Mouse (Mus musculus) forebrain, embryonic 14.5 days (tissue): Measurements from ENCODE around the gene Shh. TPM values are rescaled to one million over a fixed set of nuclear protein-coding genes. Genes with fewer than 3 reads are reported as not detected.

Source experiments
- ATAC-seq: fragments of 200-750 bp; cut with Nextera tagmentation; 2 replicates; pipeline ENCODE4 v1.8.0; 2017; ENCODE audit warnings: mild to moderate bottlenecking, moderate library complexity
- DNase-seq: peaks from one replicate; pipeline ENCODE4 v3.0.0-alpha.2; 2015; ENCODE audit warnings: low spot score
- H3K27ac ChIP-seq: fragments of 300-500 bp; sonication (generic); 2 replicates; pipeline ENCODE4 v1.5.1; 2014; ENCODE audit warnings: low read depth, mild to moderate bottlenecking, control low read depth, low read length, moderate library complexity
- H3K27me3 ChIP-seq: fragments of 300-500 bp; sonication (generic); replicated peaks from 2 replicates; pipeline ENCODE4 v1.6.1; 2014; ENCODE audit warnings: low read length, control low read depth, mixed read lengths; ENCODE audit not compliant: control insufficient read depth, insufficient read depth
- H3K36me3 ChIP-seq: fragments of 300-500 bp; sonication (generic); 2 replicates; pipeline ENCODE4 v1.6.1; 2014; ENCODE audit warnings: low read length, control low read depth; ENCODE audit not compliant: control insufficient read depth, insufficient read depth
- H3K4me1 ChIP-seq: fragments of 300-500 bp; sonication (generic); 2 replicates; pipeline ENCODE4 v1.6.1; 2014; ENCODE audit warnings: antibody characterized with exemption, low read length, control low read depth; ENCODE audit not compliant: control insufficient read depth, insufficient read depth
- H3K4me2 ChIP-seq: fragments of 300-500 bp; sonication (generic); 2 replicates; pipeline ENCODE4 v1.6.1; 2014; ENCODE audit warnings: mild to moderate bottlenecking, control low read depth, low read length
- H3K4me3 ChIP-seq: fragments of 300-500 bp; sonication (generic); 2 replicates; pipeline ENCODE4 v1.5.1; 2014; ENCODE audit warnings: low read depth, low read length, control low read depth
- H3K9ac ChIP-seq: fragments of 300-500 bp; sonication (generic); 2 replicates; pipeline ENCODE4 v1.6.1; 2014; ENCODE audit warnings: mild to moderate bottlenecking, low read length, control low read depth, moderate library complexity
- H3K9me3 ChIP-seq: fragments of 300-500 bp; sonication (generic); replicated peaks from 2 replicates; pipeline ENCODE4 v1.6.1; 2016; ENCODE audit warnings: low read length, control low read depth, mixed read lengths; ENCODE audit not compliant: control insufficient read depth
- WGBS: fragments of 180-500 bp; shearing (Covaris S2); extraction: QIAGEN DNeasy Blood & Tissue Kit; methylation state at CpG from one replicate; pipeline ENCODE4 v1.1.7; 2014; 5-methylcytosine and 5-hydroxymethylcytosine counted together
- polyA plus RNA-seq: library from polyadenylated mRNA; unstranded; fragments of >200 nt; fragmentation: Nextera tagmentation; extraction: Ambion mirVana; gene quantifications from 2 replicates; pipeline ENCODE4 v1.2.1, GENCODE M21; 2014

The Shh gene
- 0.70 and 0.84 TPM in 2 replicates for polyA plus RNA-seq

- peak; percentile 71 for DNase-seq
- Histone ChIP-seq H3K27me3 (peaks cover 73% of the 10 kb centered on the region), H3K4me1 (0 out of 2 replicates have a peak, but pooled peaks cover 7% of the 10 kb centered on the region), H3K4me2 (peak within 1 kb of the TSS; percentile 72), H3K4me3 (peak within 1 kb of the TSS; percentile 42), H3K27ac (peak within 1 kb of the TSS; percentile 70), H3K9ac (peak within 1 kb of the TSS; percentile 58), H3K9me3 (no peaks in the 10 kb centered on the region), H3K36me3 (no peaks in the 10 kb centered on the region)
- peak; percentile 72 for ATAC-seq
- 1% methylated on average over 31 of the region's 31 CpGs for WGBS
Observed at GRCm38 (mm10) chr5:28466760-28467306, at the start of gene Shh. TSS of gene Shh (minus strand) at chr5:28467256.

- no peak overlapping the region for H3K4me3 ChIP-seq
Observed at GRCm38 (mm10) chr5:28500792-28501439, 33.9 kb upstream of the Shh start.

GRCm38 (mm10) chr5:28498846-28499245 is 31.8 kb upstream of the Shh start:
- Histone ChIP-seq H3K4me2 (no peak overlapping the region), H3K4me3 (no peak overlapping the region), H3K9ac (no peak overlapping the region), H3K36me3 (no peaks in the 10 kb centered on the region), H3K9me3 (no peaks in the 10 kb centered on the region), H3K27ac (no peak overlapping the region), H3K27me3 (no peaks in the 10 kb centered on the region), H3K4me1 (no peaks in the 10 kb centered on the region)
- no peak for ATAC-seq
- 98% methylated on average over 4 of the region's 4 CpGs for WGBS
- DNase-seq: no peak

More at GRCm38 (mm10) chr5:28500792-28501439, 33.9 kb upstream of the Shh start:
- no peaks in the 10 kb centered on the region for H3K9me3 ChIP-seq
- H3K4me1 ChIP-seq: no peaks in the 10 kb centered on the region
- H3K4me2 ChIP-seq: no peak overlapping the region
- DNase-seq (no peak), ATAC-seq (no peak)
- H3K9ac ChIP-seq: no peak overlapping the region
- H3K27ac ChIP-seq: no peak overlapping the region
- 79% methylated on average over 4 of the region's 4 CpGs for WGBS
- H3K36me3 ChIP-seq: no peaks in the 10 kb centered on the region
- H3K27me3 ChIP-seq: no peaks in the 10 kb centered on the region

GRCm38 (mm10) chr5:28495712-28496650 is 28.9 kb upstream of the Shh start:
- no peak overlapping the region for H3K27ac ChIP-seq
- H3K4me3 ChIP-seq: no peak overlapping the region
- H3K4me1 ChIP-seq: no peaks in the 10 kb centered on the region
- DNase-seq (no peak), ATAC-seq (no peak)
- H3K9ac ChIP-seq: no peak overlapping the region
- H3K4me2 ChIP-seq: no peak overlapping the region
- WGBS: 94% methylated on average over 3 of the region's 3 CpGs
- no peaks in the 10 kb centered on the region for H3K36me3 ChIP-seq
- no peaks in the 10 kb centered on the region for H3K9me3 ChIP-seq
- H3K27me3 ChIP-seq: no peaks in the 10 kb centered on the region

DNA sequence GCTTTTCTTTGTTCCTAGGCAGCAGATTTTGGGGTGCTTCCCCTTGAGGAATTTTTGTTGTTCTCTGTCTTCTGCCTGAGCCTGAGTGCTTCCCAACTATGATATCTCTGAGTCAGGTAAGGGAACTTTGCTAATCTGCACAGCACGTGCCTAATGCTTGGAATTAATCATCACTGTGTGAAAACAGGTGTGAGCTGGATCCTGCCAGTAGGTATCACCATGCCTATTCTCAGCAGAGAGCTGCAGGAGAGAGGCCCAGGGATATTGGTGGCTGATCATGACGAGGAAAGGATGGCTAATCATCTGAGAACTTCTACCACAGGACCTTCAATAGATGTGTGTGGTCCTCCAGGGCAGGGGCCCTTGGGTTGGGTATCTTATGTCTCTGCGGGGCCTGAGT is 26.5 kb upstream of the Shh start:
- H3K9ac ChIP-seq: no peak overlapping the region
- 76% methylated on average over 3 of the region's 3 CpGs for WGBS
- no peaks in the 10 kb centered on the region for H3K4me1 ChIP-seq
- no peaks in the 10 kb centered on the region for H3K27me3 ChIP-seq
- H3K4me2 ChIP-seq: no peak overlapping the region
- H3K27ac ChIP-seq: no peak overlapping the region
- H3K9me3 ChIP-seq: no peaks in the 10 kb centered on the region
- DNase-seq (no peak), ATAC-seq (no peak)
- no peak overlapping the region for H3K4me3 ChIP-seq
- H3K36me3 ChIP-seq: no peaks in the 10 kb centered on the region

- 68% methylated on average over 3 of the region's 3 CpGs for WGBS
- Histone ChIP-seq H3K4me3 (no peak overlapping the region), H3K36me3 (no peaks in the 10 kb centered on the region), H3K9ac (no peak overlapping the region), H3K9me3 (no peaks in the 10 kb centered on the region), H3K4me1 (no peaks in the 10 kb centered on the region), H3K27me3 (no peaks in the 10 kb centered on the region), H3K4me2 (no peak overlapping the region), H3K27ac (no peak overlapping the region)
- DNase-seq (no peak), ATAC-seq (no peak)
Observed at GRCm38 (mm10) chr5:28482991-28483390, 15.9 kb upstream of the Shh start.

GRCm38 (mm10) chr5:28481730-28482129 is 14.7 kb upstream of the Shh start:
- Histone ChIP-seq H3K27ac (no peak overlapping the region), H3K9ac (no peak overlapping the region), H3K4me2 (no peak overlapping the region), H3K27me3 (no peaks in the 10 kb centered on the region), H3K4me1 (no peaks in the 10 kb centered on the region), H3K36me3 (no peaks in the 10 kb centered on the region), H3K4me3 (no peak overlapping the region), H3K9me3 (no peaks in the 10 kb centered on the region)
- 56% methylated on average over 2 of the region's 2 CpGs for WGBS
- DNase-seq (no peak), ATAC-seq (no peak)

DNA sequence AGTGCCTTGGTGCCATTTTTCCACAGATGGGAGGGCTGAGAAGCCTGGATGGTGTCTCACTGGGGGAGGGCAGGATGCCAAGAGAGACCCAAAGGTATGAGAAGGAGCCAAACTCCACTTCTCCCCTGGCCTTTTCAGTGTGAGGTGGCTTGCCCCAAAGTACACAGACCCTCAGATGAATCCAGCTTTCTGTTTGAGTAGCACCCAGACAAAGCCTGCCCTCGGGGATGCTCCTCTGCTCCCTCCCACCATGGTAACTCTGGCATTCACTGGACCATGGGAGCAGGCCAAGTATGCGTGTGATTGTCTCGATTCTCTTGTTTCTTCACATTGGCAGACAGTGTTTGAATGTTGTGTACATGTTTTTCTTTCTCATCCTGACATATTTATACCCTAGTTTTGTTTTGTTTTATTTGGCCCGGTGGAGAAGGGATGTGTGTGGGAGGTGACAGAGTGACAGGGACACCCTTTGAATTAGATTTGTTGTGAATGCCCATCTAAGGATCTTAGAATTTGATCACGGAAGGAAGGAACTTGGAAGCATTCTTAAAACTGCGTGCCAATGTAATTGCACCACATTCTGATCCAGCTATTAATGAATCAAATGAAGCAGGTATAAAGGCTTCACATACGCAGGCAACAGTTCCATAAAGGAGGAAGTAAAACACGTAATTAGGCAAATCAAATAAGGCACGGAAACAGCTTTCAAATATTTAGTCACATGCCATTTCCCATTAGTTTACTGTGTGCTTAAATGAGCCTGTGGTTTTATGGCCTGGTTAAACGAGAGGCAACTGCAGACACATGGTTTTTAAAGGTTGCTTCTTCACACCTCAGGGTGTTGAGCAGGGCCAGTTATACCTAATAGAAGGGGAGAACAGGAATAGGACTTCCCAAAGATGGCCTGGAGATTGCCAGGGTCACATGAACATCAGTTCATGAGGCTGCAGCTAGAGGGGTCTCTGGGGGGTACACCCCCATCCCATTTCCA is 9.6 kb upstream of the Shh start:
- H3K9me3 ChIP-seq: no peaks in the 10 kb centered on the region
- DNase-seq (peak; percentile 20), ATAC-seq (no peak)
- WGBS: 41% methylated on average over 10 of the region's 10 CpGs
- no peak overlapping the region for H3K27ac ChIP-seq
- H3K27me3 ChIP-seq: no peaks in the 10 kb centered on the region
- no peak overlapping the region for H3K4me2 ChIP-seq
- H3K9ac ChIP-seq: no peak overlapping the region
- no peaks in the 10 kb centered on the region for H3K36me3 ChIP-seq
- no peaks in the 10 kb centered on the region; the same call in 1 of the 2 replicates for H3K4me1 ChIP-seq
- H3K4me3 ChIP-seq: no peak overlapping the region
